Mouse (Mus musculus) Patski (cell line): ENCODE measurements around the gene Ankrd2. TPM values are rescaled to one million over a fixed set of nuclear protein-coding genes. Genes with fewer than 3 reads are reported as not detected.

Experiments used
- ATAC-seq: fragments of 100-300 bp; one replicate; pipeline ENCODE4 v1.8.0; 2021
- CTCF ChIA-PET: fragments of 350-600 bp; sonication (Branson Sonifier 250); formaldehyde crosslinking; loops from one replicate; lab custom pipeline; 2022; ENCODE audit warnings: inconsistent platforms; lab: Charles Lee
- POLR2A ChIA-PET: fragments of 350-600 bp; sonication (Branson Sonifier 250); formaldehyde crosslinking; loops from one replicate; lab custom pipeline; 2022; ENCODE audit warnings: antibody characterized with exemption, inconsistent platforms; lab: Charles Lee
- DNase-seq: peaks from one replicate; pipeline ENCODE4 v3.0.0-alpha.2; 2011; ENCODE audit warnings: low read depth, low spot score
- H3K27me3 ChIP-seq: fragments of 371-371 bp; one replicate; pipeline ENCODE4 v1.5.1; 2021
- CTCF ChIP-seq: fragments of 100-300 bp; IDR thresholded peaks from one replicate; pipeline ENCODE4 v1.5.1; 2021
- in situ Hi-C: fragments of 300-500 bp; cut with MboI; formaldehyde crosslinking; loops from 3 replicates; pipeline ENCODE4 v1.11.1; 2018; ENCODE audit warnings: low pct_unique_long_range_greater_than_20kb, mixed read lengths
- polyA plus RNA-seq: library from polyadenylated mRNA; unstranded; gene quantifications from one replicate; pipeline ENCODE4 v1.2.3, GENCODE M21; 2021

Ankrd2 gene
- 0.83 TPM for polyA plus RNA-seq

GRCm38 (mm10) chr19:42035456-42036248 lies at the start of gene Ankrd2:
TSS of gene Ankrd2 (plus strand) at chr19:42036000.
- CTCF ChIA-PET: interaction anchor here (0.8 to 10.1 kb wide), 34 partner anchors 8 to 134 kb away, joined by 3 to 154 read pairs (median 8); partner anchors contain the start of genes 4933411K16Rik, Avpi1, Hoga1 and Marveld1
- in situ Hi-C loops: no loop called here
- ATAC-seq (peak; percentile 93), DNase-seq (peak; percentile 78)
- TF ChIP-seq CTCF: peak; percentile 99
- POLR2A ChIA-PET: interaction anchor here (0.5 to 2.3 kb wide), 6 partner anchors 9 to 1410 kb away, joined by 3 to 8 read pairs (median 4); partner anchors contain the start of gene Hoga1
- H3K27me3 ChIP-seq: no peaks in the 10 kb centered on the region

- in situ Hi-C loops: loop anchor here (5.0 kb wide), 1 partner anchor 40 kb away; no protein-coding TSS in a partner anchor
- POLR2A ChIA-PET: no interaction called here
- CTCF ChIA-PET: interaction anchor here (3.5 to 4.9 kb wide), 2 partner anchors 28 to 39 kb away, joined by 13 to 19 read pairs; no protein-coding TSS in a partner anchor
- no peaks in the 10 kb centered on the region for H3K27me3 ChIP-seq
- no peak for TF ChIP-seq CTCF
- DNase-seq (no peak), ATAC-seq (peak; percentile 38)
Measured at GRCm38 (mm10) chr19:41987206-41987605, 48.6 kb upstream of the Ankrd2 start.

DNA sequence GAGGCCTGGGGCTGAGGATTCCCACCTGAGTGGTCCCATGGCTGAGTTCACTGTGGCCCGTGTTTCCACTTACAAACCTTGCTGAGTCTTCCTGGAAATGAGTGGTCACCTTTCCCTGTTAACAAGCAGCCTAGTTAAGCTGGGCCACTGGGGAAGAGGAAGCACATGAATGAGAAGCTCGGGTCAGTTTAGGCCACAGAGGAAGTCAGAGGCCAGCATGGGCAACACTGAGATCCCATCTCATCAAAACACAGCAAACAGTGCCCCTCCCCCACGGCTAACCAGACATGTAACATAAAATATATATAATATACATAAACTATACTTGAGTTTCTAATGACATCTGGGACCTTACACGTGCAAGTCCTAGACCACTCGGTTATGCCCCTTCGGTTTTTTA lies 46.0 kb upstream of the Ankrd2 start:
- no peak for DNase-seq
- ChIA-PET CTCF (interaction anchor here (0.7 to 4.9 kb wide), 5 partner anchors 26 to 177 kb away, joined by 3 to 19 read pairs (median 6); no protein-coding TSS in a partner anchor), POLR2A (interaction anchor here (0.7 to 1.2 kb wide), 2 partner anchors 9 to 10 kb away, joined by 3 read pairs; no protein-coding TSS in a partner anchor)
- in situ Hi-C loops: loop anchor here (5.0 kb wide), 1 partner anchor 37 kb away; no protein-coding TSS in a partner anchor
- TF ChIP-seq CTCF: no peak
- no peaks in the 10 kb centered on the region for H3K27me3 ChIP-seq
- no peak for ATAC-seq

GRCm38 (mm10) chr19:41991926-41992477 lies 43.8 kb upstream of the Ankrd2 start:
- in situ Hi-C loops: no loop called here
- TF ChIP-seq CTCF: no peak
- DNase-seq: no peak
- ChIA-PET CTCF (interaction anchor here (1.5 to 3.2 kb wide), 3 partner anchors 16 to 43 kb away, joined by 4 to 9 read pairs (median 9); partner anchors contain the start of gene Ankrd2), POLR2A (no interaction called here)
- no peak for ATAC-seq
- no peaks in the 10 kb centered on the region for H3K27me3 ChIP-seq

DNA sequence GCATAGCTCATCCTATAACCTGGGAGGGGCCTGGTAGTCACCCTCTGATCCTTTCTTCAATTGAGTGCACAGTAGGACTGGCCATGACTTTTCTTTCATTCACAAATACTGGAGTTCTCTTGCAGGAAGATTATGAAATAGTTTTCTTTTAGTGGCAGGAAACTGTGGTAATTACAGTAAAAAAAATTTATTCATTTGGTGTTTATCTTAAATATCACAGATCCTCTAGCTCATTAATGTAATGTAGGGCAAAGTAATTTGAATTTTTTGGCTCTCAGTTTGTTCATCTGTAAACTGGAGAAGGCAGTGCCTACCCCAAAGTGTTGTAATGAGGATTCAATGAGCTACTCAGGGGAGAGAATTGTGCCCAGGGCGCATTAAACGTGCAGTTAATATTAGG lies 42.8 kb upstream of the Ankrd2 start:
- ChIA-PET CTCF (interaction anchor here (1.0 to 3.2 kb wide), 6 partner anchors 10 to 42 kb away, joined by 3 to 9 read pairs (median 7); partner anchors contain the start of gene Ankrd2), POLR2A (interaction anchor here (1.1 to 1.7 kb wide), 2 partner anchors 13 to 136 kb away, joined by 3 to 5 read pairs; partner anchors contain the start of gene Avpi1)
- ATAC-seq (no peak), DNase-seq (no peak)
- no peak for TF ChIP-seq CTCF
- no peaks in the 10 kb centered on the region for H3K27me3 ChIP-seq
- in situ Hi-C loops: no loop called here

DNA sequence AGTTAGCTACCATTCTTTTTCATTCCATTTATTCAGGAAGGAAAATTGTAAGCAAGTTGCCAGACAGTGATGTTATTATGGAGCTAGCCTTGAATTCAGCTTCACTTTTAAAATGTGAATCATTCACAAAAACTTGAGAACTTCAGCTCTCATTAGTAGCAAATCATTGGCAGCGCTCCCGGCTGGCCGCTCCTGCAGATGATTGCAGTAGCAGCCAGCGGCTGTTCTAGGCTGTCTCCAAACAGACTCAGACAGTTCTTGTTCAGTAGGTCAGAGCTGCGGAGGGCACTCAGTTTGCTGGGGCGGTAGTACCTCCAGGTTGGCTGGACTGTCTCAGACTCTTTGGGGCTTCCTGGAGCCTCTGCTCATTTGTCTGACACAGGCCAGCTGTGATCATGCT lies 42.3 kb upstream of the Ankrd2 start:
- TF ChIP-seq CTCF: no peak
- DNase-seq: peak; percentile 92
- POLR2A ChIA-PET: interaction anchor here (1.1 to 1.7 kb wide), 2 partner anchors 13 to 136 kb away, joined by 3 to 5 read pairs; partner anchors contain the start of gene Avpi1
- peak; percentile 78 for ATAC-seq
- H3K27me3 ChIP-seq: no peaks in the 10 kb centered on the region
- CTCF ChIA-PET: interaction anchor here (1.0 to 3.2 kb wide), 8 partner anchors 11 to 86 kb away, joined by 3 to 9 read pairs (median 6); partner anchors contain the start of gene Ankrd2
- in situ Hi-C loops: no loop called here

DNA sequence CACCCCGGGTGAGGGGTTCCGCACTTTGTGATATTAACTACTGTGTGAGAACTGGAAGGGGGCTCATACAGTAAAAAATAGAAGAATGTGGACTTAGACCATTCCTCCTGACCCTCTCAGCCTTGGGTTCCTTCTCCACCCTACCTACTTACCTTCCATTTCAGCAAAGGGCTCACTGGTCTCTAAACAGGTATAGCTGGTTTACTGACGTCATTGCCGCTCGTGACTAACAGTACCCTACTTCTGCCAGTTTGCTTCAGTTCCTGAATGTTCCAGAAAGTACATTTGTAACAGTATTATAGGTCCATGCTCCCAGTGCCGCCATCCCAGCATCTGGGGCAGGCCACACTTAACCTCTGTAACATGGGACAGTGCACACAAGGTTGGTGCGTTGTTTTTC lies 41.8 kb upstream of the Ankrd2 start:
- ChIA-PET POLR2A (interaction anchor here (0.5 to 1.7 kb wide), 3 partner anchors 12 to 677 kb away, joined by 3 to 5 read pairs (median 3); no protein-coding TSS in a partner anchor), CTCF (interaction anchor here (1.1 to 1.5 kb wide), 4 partner anchors 11 to 86 kb away, joined by 5 to 7 read pairs (median 6); no protein-coding TSS in a partner anchor)
- ATAC-seq (no peak), DNase-seq (no peak)
- no peaks in the 10 kb centered on the region for H3K27me3 ChIP-seq
- in situ Hi-C loops: no loop called here
- no peak for TF ChIP-seq CTCF

- H3K27me3 ChIP-seq: no peaks in the 10 kb centered on the region
- CTCF ChIA-PET: no interaction called here
- ATAC-seq (no peak), DNase-seq (no peak)
- POLR2A ChIA-PET: interaction anchor here (0.6 to 1.8 kb wide), 2 partner anchors 27 to 1910 kb away, joined by 3 to 4 read pairs; no protein-coding TSS in a partner anchor
- in situ Hi-C loops: no loop called here
- TF ChIP-seq CTCF: no peak
Measured at GRCm38 (mm10) chr19:41995483-41995882, 40.3 kb upstream of the Ankrd2 start.

DNA sequence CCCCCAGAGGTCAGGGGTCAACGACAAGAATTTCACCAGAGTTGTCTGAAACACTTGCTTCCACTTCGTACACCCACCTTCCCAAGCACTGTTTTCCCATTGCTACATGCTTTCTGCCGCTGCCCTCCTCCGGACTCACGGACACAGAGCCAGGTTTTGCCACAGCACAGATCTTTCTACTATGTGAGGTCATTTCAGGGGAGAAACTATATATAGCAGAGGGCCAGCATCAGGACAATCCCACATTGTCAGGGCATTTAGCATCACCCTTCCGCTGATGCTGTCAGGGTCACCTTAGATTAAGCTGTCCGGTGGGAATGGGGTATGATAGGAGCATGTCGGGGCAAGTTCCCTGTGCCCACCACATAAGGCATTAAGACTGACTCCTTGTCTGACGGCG lies 38.7 kb upstream of the Ankrd2 start:
- no peak for ATAC-seq
- no peak for TF ChIP-seq CTCF
- ChIA-PET POLR2A (no interaction called here), CTCF (interaction anchor here (1.0 to 1.4 kb wide), 3 partner anchors 20 to 51 kb away, joined by 3 to 4 read pairs (median 3); no protein-coding TSS in a partner anchor)
- in situ Hi-C loops: no loop called here
- no peak for DNase-seq
- H3K27me3 ChIP-seq: no peaks in the 10 kb centered on the region
